Mouse (Mus musculus): ENCODE measurements around the gene Fam208a. TPM values are rescaled to one million over a fixed set of nuclear protein-coding genes. Genes with fewer than 3 reads are reported as not detected.

Fam208a gene
- polyA plus RNA-seq, 1 experiment from 2014 or later, result 15.3 TPM

GRCm38 (mm10) chr14:27400495-27400894 is 28.1 kb upstream of the Fam208a start:
- Histone ChIP-seq H3K27me3 (ENCODE audit: low read depth, poor library complexity, severe bottlenecking) (no peaks in the 10 kb centered on the region), H3K4me3 (no peak overlapping the region), H3K9me3 (replicated peaks) (no peaks in the 10 kb centered on the region), H3K36me3 (no peaks in the 10 kb centered on the region; the same call in 1 of the 2 replicates), H3K4me1 (no peaks in the 10 kb centered on the region), H3K27ac (no peak overlapping the region)
- 91% methylated on average over 6 of the region's 6 CpGs for WGBS
- no peak for DNase-seq (ENCODE audit: low spot score)

DNA sequence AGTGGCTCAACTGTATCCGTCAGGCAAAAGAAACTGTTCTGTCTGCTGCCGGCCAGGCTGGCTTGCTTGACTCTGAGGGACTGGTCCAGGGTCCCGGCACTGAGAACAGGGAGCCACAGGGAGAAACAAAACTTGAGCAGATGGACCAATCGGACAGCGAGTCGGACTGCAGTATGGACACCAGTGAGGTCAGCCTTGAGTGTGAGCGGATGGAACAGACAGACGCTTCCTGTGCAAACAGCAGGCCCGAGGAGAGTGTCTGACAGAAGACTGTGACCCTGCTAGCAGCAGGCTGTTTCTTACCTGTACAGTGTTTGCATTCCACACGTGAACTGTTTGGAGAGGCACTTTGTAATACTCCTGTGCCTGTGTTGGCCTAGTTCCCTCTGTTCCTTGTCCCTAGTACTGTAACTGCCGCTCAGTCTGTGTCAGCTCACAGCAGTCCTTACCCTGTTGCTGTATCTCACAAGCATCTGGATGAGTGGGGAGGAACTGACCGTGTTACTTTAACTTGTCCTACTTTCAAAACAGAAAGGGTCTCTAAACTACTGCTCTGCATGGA is 26.8 kb upstream of the Fam208a start:
- Histone ChIP-seq H3K4me3 (no peak overlapping the region), H3K4me1 (no peaks in the 10 kb centered on the region), H3K27me3 (ENCODE audit: low read depth, poor library complexity, severe bottlenecking) (no peaks in the 10 kb centered on the region), H3K9me3 (replicated peaks) (no peaks in the 10 kb centered on the region), H3K36me3 (no peaks in the 10 kb centered on the region; the same call in 1 of the 2 replicates), H3K27ac (no peak overlapping the region)
- 90% methylated on average over 12 of the region's 12 CpGs for WGBS
- DNase-seq (ENCODE audit: low spot score), result no peak

GRCm38 (mm10) chr14:27402332-27403250 is 26.0 kb upstream of the Fam208a start:
- Histone ChIP-seq H3K9me3 (replicated peaks) (no peaks in the 10 kb centered on the region), H3K27ac (no peak overlapping the region), H3K4me3 (no peak overlapping the region), H3K27me3 (ENCODE audit: low read depth, poor library complexity, severe bottlenecking) (no peaks in the 10 kb centered on the region), H3K36me3 (no peaks in the 10 kb centered on the region; the same call in 1 of the 2 replicates), H3K4me1 (no peaks in the 10 kb centered on the region)
- WGBS, result 88% methylated on average over 10 of the region's 10 CpGs
- DNase-seq (ENCODE audit: low spot score), result no peak

- Histone ChIP-seq H3K4me1 (no peaks in the 10 kb centered on the region), H3K36me3 (no peaks in the 10 kb centered on the region; the same call in 1 of the 2 replicates), H3K9me3 (replicated peaks) (no peaks in the 10 kb centered on the region), H3K27ac (no peak overlapping the region), H3K27me3 (ENCODE audit: low read depth, poor library complexity, severe bottlenecking) (no peaks in the 10 kb centered on the region), H3K4me3 (no peak overlapping the region)
- DNase-seq (ENCODE audit: low spot score), result no peak
- 93% methylated on average over 4 of the region's 4 CpGs for WGBS
Measured at GRCm38 (mm10) chr14:27405452-27405851, 23.2 kb upstream of the Fam208a start.

GRCm38 (mm10) chr14:27405947-27406346 is 22.7 kb upstream of the Fam208a start:
- no peaks in the 10 kb centered on the region for H3K27me3 ChIP-seq (ENCODE audit: low read depth, poor library complexity, severe bottlenecking)
- 92% methylated on average over 2 of the region's 2 CpGs for whole genome bisulfite sequencing
- no peaks in the 10 kb centered on the region for H3K4me1 ChIP-seq
- no peaks in the 10 kb centered on the region; the same call in 1 of the 2 replicates for H3K36me3 ChIP-seq
- H3K27ac ChIP-seq, result no peak overlapping the region
- no peak for DNase-seq (ENCODE audit: low spot score)
- no peaks in the 10 kb centered on the region for H3K9me3 ChIP-seq (replicated peaks)
- no peak overlapping the region for H3K4me3 ChIP-seq

DNA sequence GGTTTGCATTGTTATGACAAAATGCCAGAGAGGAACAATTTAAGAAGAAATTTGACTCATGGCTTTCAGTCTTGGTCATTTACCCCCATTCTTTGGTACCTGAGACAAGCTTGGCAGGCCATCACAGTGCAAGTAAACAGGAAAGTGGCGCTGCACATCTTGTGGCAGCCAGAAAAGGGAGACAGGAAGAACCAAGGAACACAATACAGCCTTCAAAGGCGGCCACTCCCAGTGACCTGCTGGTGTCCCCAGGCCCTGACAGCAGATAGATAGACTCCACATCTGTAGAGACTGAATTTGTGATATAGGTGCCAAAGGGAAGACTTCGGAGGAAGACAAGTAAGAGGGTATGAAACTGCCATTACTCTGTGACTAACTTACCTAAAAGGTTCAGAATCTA is 20.4 kb upstream of the Fam208a start:
- Histone ChIP-seq H3K27ac (no peak overlapping the region), H3K4me3 (no peak overlapping the region), H3K36me3 (no peaks in the 10 kb centered on the region; the same call in 1 of the 2 replicates), H3K4me1 (no peaks in the 10 kb centered on the region), H3K9me3 (replicated peaks) (no peaks in the 10 kb centered on the region), H3K27me3 (ENCODE audit: low read depth, poor library complexity, severe bottlenecking) (no peaks in the 10 kb centered on the region)
- WGBS, result 90% methylated on average over 3 of the region's 3 CpGs
- no peak for DNase-seq (ENCODE audit: low spot score)

GRCm38 (mm10) chr14:27409662-27410061 is 19.0 kb upstream of the Fam208a start:
- Histone ChIP-seq H3K36me3 (no peaks in the 10 kb centered on the region), H3K27ac (no peak overlapping the region), H3K4me1 (no peaks in the 10 kb centered on the region), H3K9me3 (replicated peaks) (no peaks in the 10 kb centered on the region), H3K4me3 (no peak overlapping the region), H3K27me3 (ENCODE audit: low read depth, poor library complexity, severe bottlenecking) (no peaks in the 10 kb centered on the region)
- DNase-seq (ENCODE audit: low spot score), result no peak
- WGBS, result 95% methylated on average over 3 of the region's 3 CpGs

DNA sequence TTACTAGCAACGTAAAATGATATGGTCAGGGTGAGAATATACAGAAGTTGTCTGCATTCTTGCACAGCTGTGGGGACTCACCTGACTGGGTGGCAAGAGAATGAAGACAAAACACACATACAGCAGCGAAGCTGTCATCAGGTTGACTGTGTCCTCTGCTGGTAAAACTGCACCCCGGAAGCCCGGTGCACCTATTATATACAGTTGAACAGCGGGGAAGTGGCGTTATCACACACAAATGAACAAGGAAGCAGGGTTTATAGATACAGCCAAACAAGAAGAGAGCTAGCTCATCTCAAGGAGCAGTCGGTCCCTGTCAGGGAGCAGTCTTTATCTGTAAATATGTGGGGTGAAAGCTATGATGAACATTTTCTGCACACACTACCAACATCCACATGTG is 17.1 kb upstream of the Fam208a start:
- DNase-seq (ENCODE audit: low spot score), result no peak
- no peaks in the 10 kb centered on the region for H3K4me1 ChIP-seq
- H3K36me3 ChIP-seq, result no peaks in the 10 kb centered on the region
- WGBS, result 93% methylated on average over 7 of the region's 7 CpGs
- H3K4me3 ChIP-seq, result no peak overlapping the region
- H3K27ac ChIP-seq, result no peak overlapping the region
- H3K9me3 ChIP-seq (replicated peaks), result no peaks in the 10 kb centered on the region
- H3K27me3 ChIP-seq (ENCODE audit: low read depth, poor library complexity, severe bottlenecking), result no peaks in the 10 kb centered on the region

- no peaks in the 10 kb centered on the region for H3K36me3 ChIP-seq
- DNase-seq (ENCODE audit: low spot score), result no peak
- 87% methylated on average over 8 of the region's 8 CpGs for WGBS
Measured at GRCm38 (mm10) chr14:27412699-27413098, 15.9 kb upstream of the Fam208a start.

DNA sequence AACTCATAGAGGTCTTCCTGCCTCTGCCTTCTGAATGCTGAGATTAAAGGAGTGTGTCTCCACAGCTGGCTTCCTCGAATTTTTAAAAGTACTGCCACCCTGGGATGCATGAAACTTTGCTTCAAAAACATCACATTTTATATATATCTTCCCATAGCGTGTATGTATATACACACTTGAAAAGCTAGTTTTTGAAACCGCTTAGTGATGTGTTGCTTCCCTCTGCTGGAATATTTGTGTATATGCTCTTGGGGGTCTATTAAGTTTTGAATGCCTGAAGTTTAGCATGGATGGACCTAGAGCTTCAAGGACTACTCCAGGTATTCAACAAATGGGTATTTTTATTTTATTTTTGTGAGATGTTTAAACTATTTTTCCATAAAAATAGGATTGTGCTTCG is 14.7 kb upstream of the Fam208a start:
- Histone ChIP-seq H3K4me1 (no peaks in the 10 kb centered on the region), H3K36me3 (no peaks in the 10 kb centered on the region), H3K27me3 (ENCODE audit: low read depth, poor library complexity, severe bottlenecking) (no peaks in the 10 kb centered on the region), H3K9me3 (replicated peaks) (no peaks in the 10 kb centered on the region), H3K4me3 (no peak overlapping the region), H3K27ac (no peak overlapping the region)
- DNase-seq (ENCODE audit: low spot score), result no peak
- 50% methylated on average over 4 of the region's 4 CpGs for WGBS

More at GRCm38 (mm10) chr14:27412699-27413098, 15.9 kb upstream of the Fam208a start:
- H3K4me1 ChIP-seq, result no peaks in the 10 kb centered on the region
- H3K27me3 ChIP-seq (ENCODE audit: low read depth, poor library complexity, severe bottlenecking), result no peaks in the 10 kb centered on the region
- H3K27ac ChIP-seq, result no peak overlapping the region
- H3K4me3 ChIP-seq, result no peak overlapping the region
- H3K9me3 ChIP-seq (replicated peaks), result no peaks in the 10 kb centered on the region

DNA sequence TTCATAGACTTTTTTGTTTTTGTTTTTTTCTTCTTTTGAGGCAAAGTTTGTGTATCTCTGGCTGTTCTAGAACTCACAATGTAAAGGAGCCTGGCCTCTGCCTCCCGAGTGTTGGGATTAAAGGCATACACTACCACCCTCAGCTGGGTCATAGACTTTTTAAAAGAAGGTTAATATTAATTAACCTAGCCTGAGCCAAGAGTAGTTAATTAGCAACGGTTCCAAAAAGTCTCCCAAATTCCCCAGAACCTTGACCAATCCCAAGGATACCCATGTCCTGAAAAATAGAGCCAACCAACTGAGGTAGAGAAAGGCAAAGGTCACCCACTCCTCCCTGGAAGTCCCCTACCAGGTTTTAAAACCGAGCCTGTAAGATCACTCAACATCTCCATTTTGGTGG is 7.8 kb upstream of the Fam208a start:
- Histone ChIP-seq H3K4me1 (no peaks in the 10 kb centered on the region), H3K27ac (no peak overlapping the region), H3K9me3 (replicated peaks) (no peaks in the 10 kb centered on the region), H3K27me3 (ENCODE audit: low read depth, poor library complexity, severe bottlenecking) (no peaks in the 10 kb centered on the region), H3K4me3 (no peak overlapping the region), H3K36me3 (no peaks in the 10 kb centered on the region)
- WGBS, result 80% methylated on average over 3 of the region's 3 CpGs
- no peak for DNase-seq (ENCODE audit: low spot score)

- no peak for DNase-seq (ENCODE audit: low spot score)
- H3K4me1 ChIP-seq, result no peaks in the 10 kb centered on the region
- WGBS, result 92% methylated on average over 1 of the region's 1 CpGs
- no peaks in the 10 kb centered on the region for H3K9me3 ChIP-seq (replicated peaks)
- no peaks in the 10 kb centered on the region for H3K36me3 ChIP-seq
- no peaks in the 10 kb centered on the region for H3K27me3 ChIP-seq (ENCODE audit: low read depth, poor library complexity, severe bottlenecking)
- no peak overlapping the region for H3K27ac ChIP-seq
- H3K4me3 ChIP-seq, result no peak overlapping the region
Measured at GRCm38 (mm10) chr14:27422301-27422700, 6.3 kb upstream of the Fam208a start.

GRCm38 (mm10) chr14:27428973-27429711 is 508 bp downstream of the Fam208a start:
- no peaks in the 10 kb centered on the region for H3K27me3 ChIP-seq (ENCODE audit: low read depth, poor library complexity, severe bottlenecking)
- peaks cover 45% of the 10 kb centered on the region for H3K36me3 ChIP-seq
- H3K27ac ChIP-seq, result peak overlapping the region; percentile 99
- peak; percentile 80 for DNase-seq (ENCODE audit: low spot score)
- H3K4me1 ChIP-seq, result peaks cover 14% of the 10 kb centered on the region
- H3K4me3 ChIP-seq, result peak overlapping the region; percentile 71
- under 1% methylated on average over 78 of the region's 78 CpGs for WGBS
- 0 out of 2 replicates have a peak, but pooled peaks cover 3% of the 10 kb centered on the region for H3K9me3 ChIP-seq (replicated peaks)
